Mouse (Mus musculus): ENCODE results near the gene Six4.
"Not testable (repeated sequence)": the region's sequence is repeated elsewhere in the genome, so short reads cannot be mapped to it uniquely, and the experiment has no call there.

- TF ChIP-seq CTCF (IDR thresholded peaks at IDR 0.05; ENCODE audit: low read depth, low read length); POLR2A (IDR thresholded peaks at IDR 0.05; ENCODE audit: extremely low read depth, insufficient read depth, low read length): not testable (repeated sequence)
Observed at GRCm38 (mm10) chr12:73081828-73082227, 31.4 kb downstream of the Six4 start.
